Mouse (Mus musculus): ENCODE measurements around the gene Furin.

- TF ChIP-seq CTCF (IDR thresholded peaks at IDR 0.05; ENCODE audit: control insufficient read depth, insufficient read depth, insufficient replicate concordance, low read depth, low read length) (no peak), POLR2A (IDR thresholded peaks at IDR 0.05; ENCODE audit: control insufficient read depth, low read depth, low read length) (no peak)
Observed at GRCm38 (mm10) chr7:80400099-80400498, 5.1 kb downstream of the Furin start.
